Mouse (Mus musculus): ENCODE measurements around the gene Lum. TPM values are rescaled to one million over a fixed set of nuclear protein-coding genes. Genes with fewer than 3 reads are reported as not detected.

Gene Lum
- polyA plus RNA-seq, 1 experiment = 3.3 TPM

DNA sequence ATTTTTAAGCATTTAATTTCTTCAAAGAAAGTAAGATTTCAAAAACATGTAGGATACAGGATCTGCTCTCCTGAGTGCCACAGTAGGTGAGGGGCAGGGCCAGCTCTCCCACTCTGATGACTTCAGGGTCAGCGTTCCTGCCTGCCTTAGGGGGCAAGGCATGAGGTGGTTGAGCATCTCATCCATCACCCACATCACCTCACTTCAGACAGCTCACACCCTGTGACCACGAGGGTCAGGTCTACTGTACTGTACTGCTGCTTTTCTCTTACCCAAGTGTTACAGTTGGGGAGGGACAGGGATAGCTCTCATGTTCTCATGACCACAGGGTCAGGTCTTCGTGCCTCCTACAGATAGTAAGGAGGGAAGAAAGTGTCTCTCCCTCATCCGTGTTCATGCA lies 36.8 kb downstream of the Lum start:
- Histone ChIP-seq H3K4me1 (ENCODE audit: control insufficient read depth, insufficient read depth, insufficient read length, low read length) (no peaks in the 10 kb centered on the region), H3K36me3 (ENCODE audit: control insufficient read depth, insufficient read depth, low read length) (no peaks in the 10 kb centered on the region), H3K27ac (ENCODE audit: insufficient read depth, low read depth, low read length) (no peak overlapping the region), H3K27me3 (ENCODE audit: control insufficient read depth, insufficient read depth, low read length) (no peaks in the 10 kb centered on the region), H3K4me3 (ENCODE audit: low read depth, low read length) (no peak overlapping the region)
- TF ChIP-seq POLR2A (IDR thresholded peaks at IDR 0.05; ENCODE audit: low read depth, low read length) = no peak
- TF ChIP-seq CTCF (IDR thresholded peaks at IDR 0.05; ENCODE audit: extremely low read depth, insufficient read length, insufficient replicate concordance, low read depth, low read length) = no peak
- WGBS = 71% methylated on average over 4 of the region's 4 CpGs

DNA sequence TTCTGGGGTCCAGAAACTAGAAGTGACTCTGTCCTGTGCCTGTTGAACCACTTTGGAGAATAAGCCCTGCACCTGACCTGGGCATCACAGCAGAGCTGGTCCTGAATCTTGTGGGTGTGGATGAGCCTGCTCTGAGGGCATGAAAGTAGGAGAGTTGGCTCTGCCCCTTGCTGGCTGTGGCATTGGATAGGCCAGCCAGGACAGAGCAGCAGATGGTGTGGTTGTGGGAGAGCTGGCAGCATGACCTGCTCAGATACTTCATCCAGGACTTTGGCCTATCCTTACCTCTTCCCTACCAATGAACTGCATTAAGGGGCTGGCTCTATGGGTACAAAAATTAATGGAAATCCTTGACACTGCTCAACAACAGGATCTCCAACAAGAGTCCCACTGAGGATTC lies 38.3 kb downstream of the Lum start:
- Histone ChIP-seq H3K4me3 (ENCODE audit: low read depth, low read length) (no peak overlapping the region), H3K4me1 (ENCODE audit: control insufficient read depth, insufficient read depth, insufficient read length, low read length) (no peaks in the 10 kb centered on the region), H3K27me3 (ENCODE audit: control insufficient read depth, insufficient read depth, low read length) (no peaks in the 10 kb centered on the region), H3K27ac (ENCODE audit: insufficient read depth, low read depth, low read length) (no peak overlapping the region), H3K36me3 (ENCODE audit: control insufficient read depth, insufficient read depth, low read length) (no peaks in the 10 kb centered on the region)
- TF ChIP-seq POLR2A (IDR thresholded peaks at IDR 0.05; ENCODE audit: low read depth, low read length) (no peak), CTCF (IDR thresholded peaks at IDR 0.05; ENCODE audit: extremely low read depth, insufficient read length, insufficient replicate concordance, low read depth, low read length) (no peak)

DNA sequence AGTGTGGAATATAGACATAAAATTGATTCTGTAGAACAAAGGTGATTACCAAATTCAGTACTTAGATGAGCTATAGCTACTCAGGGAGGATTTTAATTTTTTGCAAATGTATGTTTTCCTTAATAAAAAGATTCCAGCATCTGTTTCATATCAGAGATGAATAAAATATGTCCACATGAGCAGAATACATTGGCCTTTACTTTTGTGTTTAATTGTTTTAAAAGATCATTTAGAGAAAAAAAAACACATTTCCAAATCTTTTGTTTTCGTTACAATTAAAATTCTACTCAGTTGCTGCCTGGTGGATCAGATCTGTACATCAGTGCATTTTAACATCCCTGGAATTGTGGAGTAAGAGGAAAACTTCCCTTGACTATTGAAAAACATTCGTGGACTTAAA lies 41.7 kb downstream of the Lum start, which contains the start of gene Kera:
TSS of gene Kera (plus strand) at position 301 of the 400 bp plus-strand sequence.
- no peak within 1 kb of the TSS for H3K27ac ChIP-seq (ENCODE audit: insufficient read depth, low read depth, low read length)
- H3K4me1 ChIP-seq (ENCODE audit: control insufficient read depth, insufficient read depth, insufficient read length, low read length) = no peaks in the 10 kb centered on the region
- no peak within 1 kb of the TSS for H3K4me3 ChIP-seq (ENCODE audit: low read depth, low read length)
- TF ChIP-seq CTCF (IDR thresholded peaks at IDR 0.05; ENCODE audit: extremely low read depth, insufficient read length, insufficient replicate concordance, low read depth, low read length) (no peak), POLR2A (IDR thresholded peaks at IDR 0.05; ENCODE audit: low read depth, low read length) (no peak)
- H3K27me3 ChIP-seq (ENCODE audit: control insufficient read depth, insufficient read depth, low read length) = no peaks in the 10 kb centered on the region
- H3K36me3 ChIP-seq (ENCODE audit: control insufficient read depth, insufficient read depth, low read length) = no peaks in the 10 kb centered on the region
- 69% methylated on average over 2 of the region's 2 CpGs for WGBS

Other genes starting within 250 kb of the Lum start
- gene Dcn, start 85.5 kb upstream of the Lum start, polyA plus RNA-seq (2012; rRNA removed) = 33.5 and 35.1 TPM in 2 replicates
- gene Kera, start 41.8 kb downstream of the Lum start, polyA plus RNA-seq (2012; rRNA removed) = not detected in 2 replicates
- not detected in 2 replicates for gene Epyc, start 78.9 kb downstream of the Lum start, polyA plus RNA-seq (2012; rRNA removed)
- not detected in 2 replicates for gene Ccer1, start 127.9 kb downstream of the Lum start, polyA plus RNA-seq (2012; rRNA removed)
- not detected in 2 replicates for gene C030005K15Rik, start 161.6 kb downstream of the Lum start, polyA plus RNA-seq (2012; rRNA removed)

Measured in small intestine, adult 2 months (tissue).